Mouse (Mus musculus) liver, adult 2 months (tissue): ENCODE measurements around the gene Prodh2.

Source experiments
- CTCF ChIP-seq: fragments of 200-500 bp; IDR thresholded peaks from 2 replicates; pipeline ENCODE4 v1.5.1; 2011; ENCODE audit warnings: low read depth, low read length, control low read depth
- POLR2A ChIP-seq: fragments of 200-500 bp; IDR thresholded peaks from 2 replicates; pipeline ENCODE4 v1.6.1; 2011; ENCODE audit warnings: low read length, control low read depth; ENCODE audit not compliant: insufficient read depth; ENCODE audit errors: extremely low read depth

- TF ChIP-seq CTCF (no peak), POLR2A (no peak)
Measured at GRCm38 (mm10) chr7:30490957-30491307, 2.5 kb upstream of the Prodh2 start.
